Mouse (Mus musculus) embryonic fibroblast, embryonic 13.5 days (primary cell): Measurements from ENCODE around the gene Bad.

Experiments
- CTCF ChIP-seq: IDR thresholded peaks from 2 replicates; pipeline ENCODE4 v1.5.1; 2011; ENCODE audit warnings: mild to moderate bottlenecking, control low read depth, low read length, moderate library complexity, borderline replicate concordance; ENCODE audit not compliant: insufficient read depth
- POLR2A ChIP-seq: IDR thresholded peaks from 2 replicates; pipeline ENCODE4 v1.6.1; 2011; ENCODE audit warnings: low read depth, mild to moderate bottlenecking, control low read depth, low read length, moderate library complexity

DNA sequence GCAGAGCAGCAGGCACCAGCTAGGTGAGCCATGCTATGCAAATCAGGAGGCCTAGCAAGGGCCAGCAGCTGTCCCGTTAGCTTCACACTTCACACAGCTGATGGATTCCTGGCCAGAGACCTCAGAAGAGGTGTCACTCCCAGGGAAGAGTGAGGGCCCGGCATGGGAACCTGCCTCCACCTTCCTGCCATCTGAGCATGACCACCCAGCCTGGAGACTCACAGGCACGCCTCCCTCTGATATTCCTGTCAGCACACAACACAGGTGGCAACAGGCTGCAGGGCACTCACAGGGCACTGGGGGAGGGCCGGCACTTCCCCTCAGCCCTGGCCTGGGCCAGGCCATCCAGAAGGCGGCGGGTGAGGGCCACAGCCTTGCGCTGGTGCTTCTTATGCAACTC lies 13.8 kb downstream of the Bad start:
- TF ChIP-seq CTCF, result no peak
- no peak for TF ChIP-seq POLR2A
